Mouse (Mus musculus) lung, postnatal 0 days (tissue): ENCODE data around the gene Csf1. TPM values are rescaled to one million over a fixed set of nuclear protein-coding genes. Genes with fewer than 3 reads are reported as not detected.

Source experiments
- ATAC-seq: fragments of 200-750 bp; cut with Nextera tagmentation; 2 replicates; pipeline ENCODE4 v1.8.0; 2017; ENCODE audit warnings: moderate library complexity
- DNase-seq: peaks from one replicate; pipeline ENCODE4 v3.0.0-alpha.2; 2016; ENCODE audit warnings: low spot score
- H3K27ac ChIP-seq: fragments of 300-500 bp; sonication (generic); 2 replicates; pipeline ENCODE4 v1.5.1; 2014; ENCODE audit warnings: antibody characterized with exemption, mild to moderate bottlenecking, low read length, mixed read lengths
- H3K27me3 ChIP-seq: fragments of 300-500 bp; sonication (generic); replicated peaks from 2 replicates; pipeline ENCODE4 v1.6.1; 2014; ENCODE audit warnings: low read length, mixed read lengths; ENCODE audit not compliant: insufficient read depth
- H3K36me3 ChIP-seq: fragments of 300-500 bp; sonication (generic); 2 replicates; pipeline ENCODE4 v1.6.1; 2014; ENCODE audit warnings: low read length, mixed read lengths; ENCODE audit not compliant: insufficient read depth
- H3K4me1 ChIP-seq: fragments of 300-500 bp; sonication (generic); 2 replicates; pipeline ENCODE4 v1.6.1; 2014; ENCODE audit warnings: antibody characterized with exemption, low read depth, low read length, mixed read lengths; ENCODE audit not compliant: insufficient read depth
- H3K4me2 ChIP-seq: fragments of 300-500 bp; sonication (generic); replicated peaks from 2 replicates; pipeline ENCODE4 v1.6.1; 2014; ENCODE audit warnings: low read depth, mild to moderate bottlenecking, low read length, moderate library complexity, mixed read lengths
- H3K4me3 ChIP-seq: fragments of 300-500 bp; sonication (generic); 2 replicates; pipeline ENCODE4 v1.5.1; 2014; ENCODE audit warnings: low read depth, low read length
- H3K9ac ChIP-seq: fragments of 300-500 bp; sonication (generic); replicated peaks from 2 replicates; pipeline ENCODE4 v1.6.1; 2014; ENCODE audit warnings: low read depth, mild to moderate bottlenecking
- H3K9me3 ChIP-seq: fragments of 300-500 bp; sonication (generic); 2 replicates; pipeline ENCODE4 v1.6.1; 2016; ENCODE audit warnings: low read length, mixed read lengths
- CTCF ChIP-seq: IDR thresholded peaks from 2 replicates; pipeline ENCODE4 v1.5.1; 2016; ENCODE audit warnings: antibody characterized with exemption, mild to moderate bottlenecking
- EP300 ChIP-seq: IDR thresholded peaks from 2 replicates; pipeline ENCODE4 v1.6.1; 2016; ENCODE audit warnings: antibody characterized with exemption, mild to moderate bottlenecking, control low read depth
- WGBS: fragments of 180-500 bp; shearing (Covaris S2); extraction: QIAGEN DNeasy Blood & Tissue Kit; methylation state at CpG from one replicate; pipeline ENCODE4 v1.1.7; 2014; 5-methylcytosine and 5-hydroxymethylcytosine counted together
- polyA plus RNA-seq: library from polyadenylated mRNA; unstranded; fragments of >200 nt; fragmentation: Nextera tagmentation; extraction: Ambion mirVana; gene quantifications from 2 replicates; pipeline ENCODE4 v1.2.1, GENCODE M21; 2015

Csf1 gene
- polyA plus RNA-seq, 1 experiment from 2014 or later, result 10.9 TPM

DNA sequence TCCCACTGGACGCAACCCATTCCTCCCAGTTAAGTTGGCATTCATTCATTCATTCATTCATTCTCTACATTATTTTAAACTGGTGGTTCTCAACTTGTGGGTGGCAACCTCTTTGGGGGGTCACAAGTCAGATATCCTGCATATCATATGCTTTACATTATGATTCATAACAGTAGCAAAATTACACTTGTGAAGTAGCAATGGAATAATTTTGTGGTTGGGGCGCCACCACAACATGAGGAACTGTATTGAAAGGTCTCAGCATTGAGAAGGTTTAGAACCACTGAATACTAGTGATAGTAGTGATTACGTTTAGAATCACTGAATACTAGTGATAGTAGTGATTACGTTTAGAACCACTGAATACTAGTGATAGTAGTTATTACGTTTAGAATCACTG is 1.2 kb upstream of the Csf1 start:
- Histone ChIP-seq H3K27ac (no peak overlapping the region), H3K36me3 (no peaks in the 10 kb centered on the region), H3K9me3 (no peaks in the 10 kb centered on the region), H3K4me3 (no peak overlapping the region), H3K9ac (no peak overlapping the region), H3K4me1 (peaks cover 11% of the 10 kb centered on the region; the same call in 1 of the 2 replicates), H3K4me2 (no peak overlapping the region), H3K27me3 (no peaks in the 10 kb centered on the region)
- no peak for DNase-seq
- no peak for TF ChIP-seq CTCF
- no peak for TF ChIP-seq EP300
- no peak for ATAC-seq
- WGBS, result 98% methylated on average over 5 of the region's 5 CpGs

GRCm38 (mm10) chr3:107760771-107761170 is 502 bp upstream of the Csf1 start:
- Histone ChIP-seq H3K27me3 (no peaks in the 10 kb centered on the region), H3K36me3 (no peaks in the 10 kb centered on the region), H3K9me3 (no peaks in the 10 kb centered on the region), H3K4me1 (peaks cover 8% of the 10 kb centered on the region; the same call in 1 of the 2 replicates), H3K9ac (no peak overlapping the region), H3K27ac (peak overlapping the region; percentile 88), H3K4me3 (peak overlapping the region; percentile 74; the same call in 1 of the 2 replicates), H3K4me2 (peak overlapping the region; percentile 79)
- DNase-seq, result no peak
- no peak for ATAC-seq
- WGBS, result 68% methylated on average over 1 of the region's 1 CpGs
- TF ChIP-seq CTCF (no peak), EP300 (no peak)

DNA sequence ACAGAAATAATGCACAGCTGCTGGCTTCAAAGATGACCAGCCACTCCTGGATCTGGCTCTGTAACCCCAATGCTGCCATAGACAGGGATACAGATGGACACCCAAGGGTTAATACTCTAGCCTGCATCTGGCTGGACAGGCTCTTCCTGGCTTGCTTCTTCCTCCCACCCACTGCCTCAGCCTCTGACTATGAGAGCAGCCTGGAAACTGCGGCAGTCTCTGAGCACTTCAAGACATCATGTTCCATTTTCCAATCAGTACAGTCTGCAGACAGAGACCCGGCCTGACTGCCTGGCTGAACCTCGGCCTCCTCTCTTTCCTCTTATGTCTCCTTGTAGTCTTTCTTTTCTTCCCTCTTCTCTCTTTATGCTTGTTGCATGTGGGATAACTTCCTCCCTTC is 1.6 kb downstream of the Csf1 start:
- no peaks in the 10 kb centered on the region for H3K27me3 ChIP-seq
- TF ChIP-seq CTCF (no peak), EP300 (no peak)
- no peak for ATAC-seq
- no peak for DNase-seq
- peak overlapping the region; percentile 79 for H3K4me2 ChIP-seq
- 10% methylated on average over 3 of the region's 3 CpGs for WGBS
- H3K4me1 ChIP-seq, result peaks cover 8% of the 10 kb centered on the region; the same call in 1 of the 2 replicates
- no peaks in the 10 kb centered on the region for H3K36me3 ChIP-seq
- H3K4me3 ChIP-seq, result peak overlapping the region; percentile 74
- H3K9me3 ChIP-seq, result no peaks in the 10 kb centered on the region
- no peak overlapping the region for H3K9ac ChIP-seq
- H3K27ac ChIP-seq, result no peak overlapping the region

- H3K27ac ChIP-seq, result no peak overlapping the region
- H3K4me3 ChIP-seq, result peak overlapping the region; percentile 74
- no peak for TF ChIP-seq EP300
- no peak for TF ChIP-seq CTCF
- H3K9ac ChIP-seq, result no peak overlapping the region
- H3K9me3 ChIP-seq, result no peaks in the 10 kb centered on the region
- peak overlapping the region; percentile 79 for H3K4me2 ChIP-seq
- no peaks in the 10 kb centered on the region for H3K36me3 ChIP-seq
- WGBS, result 62% methylated on average over 2 of the region's 2 CpGs
- no peaks in the 10 kb centered on the region for H3K27me3 ChIP-seq
- DNase-seq (no peak), ATAC-seq (no peak)
- peaks cover 8% of the 10 kb centered on the region; the same call in 1 of the 2 replicates for H3K4me1 ChIP-seq
These were observed 2.1 kb downstream of the Csf1 start for GRCm38 (mm10) chr3:107758176-107758575.

DNA sequence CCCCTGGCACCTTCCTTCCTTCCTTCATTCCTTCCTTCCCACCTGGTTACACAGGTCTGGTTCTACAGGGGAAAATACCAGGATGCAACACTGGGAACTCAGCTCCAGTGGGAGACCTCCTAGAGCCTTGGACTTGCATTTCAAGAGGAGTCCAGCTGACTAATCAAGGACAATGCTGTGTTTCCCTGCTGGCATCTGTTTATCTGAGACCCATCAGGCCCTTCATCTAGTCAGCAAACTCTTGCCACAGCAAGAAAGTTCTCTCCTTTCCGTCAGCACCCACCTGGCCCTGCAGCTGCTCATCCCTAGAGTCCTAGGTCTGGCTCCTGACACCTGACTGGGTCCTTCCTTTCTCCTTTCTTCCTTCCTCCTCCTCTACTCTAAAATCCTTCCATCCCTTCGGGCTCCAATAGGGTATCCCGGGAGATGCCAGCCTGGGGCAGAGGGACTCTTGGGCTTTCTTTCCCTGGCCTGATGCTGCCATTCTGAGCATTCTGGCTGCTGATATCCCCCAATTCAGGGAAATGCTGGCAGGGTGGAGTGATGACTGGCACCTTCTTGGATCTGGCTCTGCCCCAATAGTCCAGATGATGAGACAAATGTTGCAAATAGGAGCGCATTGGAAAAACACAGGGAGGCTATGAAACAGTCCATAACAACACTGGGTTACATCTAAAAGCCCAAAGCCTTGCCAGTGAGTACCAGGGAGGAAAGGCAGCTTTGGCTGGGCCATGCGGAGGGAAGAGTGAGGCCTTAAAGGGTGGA is 2.7 kb downstream of the Csf1 start:
- no peak overlapping the region for H3K9ac ChIP-seq
- H3K4me2 ChIP-seq, result 0 out of 2 replicates have a peak overlapping the region, but pooled peaks have one; percentile 5
- DNase-seq (no peak), ATAC-seq (no peak)
- no peak for TF ChIP-seq CTCF
- no peak for TF ChIP-seq EP300
- no peaks in the 10 kb centered on the region for H3K36me3 ChIP-seq
- no peak overlapping the region for H3K4me3 ChIP-seq
- WGBS, result 93% methylated on average over 5 of the region's 5 CpGs
- H3K4me1 ChIP-seq, result peaks cover 8% of the 10 kb centered on the region; the same call in 1 of the 2 replicates
- H3K9me3 ChIP-seq, result no peaks in the 10 kb centered on the region
- H3K27ac ChIP-seq, result no peak overlapping the region
- H3K27me3 ChIP-seq, result no peaks in the 10 kb centered on the region

DNA sequence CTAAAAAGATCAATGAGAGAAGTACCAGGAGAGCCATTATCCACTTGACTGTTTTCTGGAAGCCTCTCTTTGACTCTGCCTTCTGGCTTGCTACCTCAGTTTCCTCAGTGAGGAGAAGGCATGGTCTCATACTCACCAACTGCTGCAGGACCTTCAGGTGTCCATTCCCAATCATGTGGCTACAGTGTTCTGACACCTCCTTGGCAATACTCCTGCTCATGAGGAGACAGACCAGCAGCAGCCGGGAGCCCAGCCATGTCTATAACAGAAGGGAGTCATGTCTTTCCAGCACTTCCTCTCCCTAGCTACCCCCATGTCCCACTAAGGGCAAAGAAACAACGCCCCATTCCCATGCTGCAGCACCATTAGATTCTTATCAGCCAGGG is 3.8 kb downstream of the Csf1 start:
- DNase-seq (no peak), ATAC-seq (no peak)
- no peak overlapping the region for H3K9ac ChIP-seq
- no peak overlapping the region for H3K27ac ChIP-seq
- 63% methylated on average over 2 of the region's 2 CpGs for WGBS
- H3K4me3 ChIP-seq, result no peak overlapping the region
- no peaks in the 10 kb centered on the region for H3K27me3 ChIP-seq
- H3K36me3 ChIP-seq, result peaks cover 5% of the 10 kb centered on the region; the same call in 1 of the 2 replicates
- peaks cover 8% of the 10 kb centered on the region; the same call in 1 of the 2 replicates for H3K4me1 ChIP-seq
- H3K4me2 ChIP-seq, result no peak overlapping the region
- TF ChIP-seq EP300 (no peak), CTCF (no peak)
- H3K9me3 ChIP-seq, result no peaks in the 10 kb centered on the region
